In genomic region chr6:66282566-66283115, GRCm38 (mm10) we compare ENCODE assay signal across 28 mouse cellular contexts.
"Had no signal": no experiment of that assay in that cellular context is flagged by ENCODE, and none has a peak within 500 bp of the region (broad histone marks: within the 10 kb centered on the region; RNA-seq: fewer than 3 reads in every experiment).

No protein-coding gene starts in this region.

- H3K4me2 ChIP-seq: heart, embryonic 13.5 days; heart, embryonic 15.5 days; hindbrain, embryonic 13.5 days; hindbrain, embryonic 15.5 days; intestine, embryonic 15.5 days; liver, embryonic 11.5 days; liver, embryonic 13.5 days; liver, embryonic 15.5 days had no signal

- H3K9ac ChIP-seq: forebrain, postnatal 0 days; heart, embryonic 13.5 days; heart, embryonic 15.5 days; hindbrain, embryonic 13.5 days; hindbrain, embryonic 15.5 days; intestine, embryonic 15.5 days; liver, embryonic 13.5 days; liver, embryonic 15.5 days had no signal

- H3K36me3 ChIP-seq: heart, embryonic 13.5 days; heart, embryonic 15.5 days; hindbrain, embryonic 13.5 days; hindbrain, embryonic 15.5 days; intestine, embryonic 15.5 days; liver, embryonic 13.5 days; liver, embryonic 15.5 days had no signal

- H3K27me3 ChIP-seq: heart, embryonic 13.5 days; heart, embryonic 15.5 days; hindbrain, embryonic 13.5 days; hindbrain, embryonic 15.5 days; intestine, embryonic 15.5 days; liver, embryonic 13.5 days; liver, embryonic 15.5 days had no signal

- ATAC-seq: forebrain, postnatal 0 days; hindbrain, postnatal 0 days; inflammation-experienced regulatory T-cells, adult 6 months; intestine, embryonic 15.5 days; intestine, postnatal 0 days had no signal

- H3K4me1 ChIP-seq: heart, embryonic 13.5 days; heart, embryonic 15.5 days; hindbrain, embryonic 13.5 days; hindbrain, embryonic 15.5 days; intestine, embryonic 15.5 days; liver, embryonic 13.5 days; liver, embryonic 15.5 days had no signal

- H3K27ac ChIP-seq: gastrocnemius, adult 2 months; heart, adult 2 months; heart, embryonic 13.5 days; heart, embryonic 15.5 days; hindbrain, embryonic 13.5 days; hindbrain, embryonic 15.5 days; hindbrain, postnatal 0 days; intestine, embryonic 15.5 days; layer of hippocampus, adult 2 months; left cerebral cortex, adult 2 months; liver, embryonic 13.5 days; liver, embryonic 15.5 days had no signal

- H3K9me3 ChIP-seq: hindbrain, embryonic 13.5 days; intestine, embryonic 15.5 days; liver, embryonic 13.5 days; liver, embryonic 15.5 days had no signal

- DNase-seq: forebrain, postnatal 0 days; gastrocnemius, adult 2 months; gastrocnemius, postnatal 10 days; gastrocnemius, postnatal 25 days; heart, adult 11 months; heart, adult 2 months; heart, postnatal 14 days; heart, postnatal 36 days; kidney, adult 18-20 months; kidney, adult 8-10 months; kidney, postnatal 10 days; kidney, postnatal 25 days; kidney, postnatal 4 days; left cerebral cortex, postnatal 4 days; liver; liver, embryonic 13.5 days had no signal

- H3K4me3 ChIP-seq: gastrocnemius, adult 2 months; heart, adult 2 months; heart, embryonic 13.5 days; heart, embryonic 15.5 days; hindbrain, embryonic 13.5 days; hindbrain, embryonic 15.5 days; intestine, embryonic 15.5 days; layer of hippocampus, adult 2 months; left cerebral cortex, adult 2 months; liver, embryonic 13.5 days; liver, embryonic 15.5 days had no signal
